Mouse (Mus musculus) heart, embryonic 12.5 days (tissue): Measurements from ENCODE around the gene Pa2g4. TPM values are rescaled to one million over a fixed set of nuclear protein-coding genes. Genes with fewer than 3 reads are reported as not detected.
"Not testable (repeated sequence)": the region's sequence is repeated elsewhere in the genome, so short reads cannot be mapped to it uniquely, and the experiment has no call there.

Experiments used
- ATAC-seq: fragments of 200-750 bp; cut with Nextera tagmentation; 2 replicates; pipeline ENCODE4 v1.8.0; 2017; ENCODE audit warnings: moderate TSS enrichment, moderate library complexity; ENCODE audit not compliant: insufficient number of reproducible peaks, low FRiP score
- H3K27ac ChIP-seq: fragments of 300-500 bp; sonication (generic); 2 replicates; pipeline ENCODE4 v1.5.1; 2016; ENCODE audit warnings: mild to moderate bottlenecking, moderate library complexity; ENCODE audit not compliant: poor library complexity, severe bottlenecking
- H3K27me3 ChIP-seq: fragments of 300-500 bp; sonication (generic); replicated peaks from 2 replicates; pipeline ENCODE4 v1.6.1; 2016; ENCODE audit warnings: mild to moderate bottlenecking, moderate library complexity
- H3K36me3 ChIP-seq: fragments of 300-500 bp; sonication (generic); 2 replicates; pipeline ENCODE4 v1.6.1; 2016; ENCODE audit warnings: mild to moderate bottlenecking, moderate library complexity
- H3K4me1 ChIP-seq: fragments of 300-500 bp; sonication (generic); replicated peaks from 2 replicates; pipeline ENCODE4 v1.6.1; 2016; ENCODE audit warnings: mild to moderate bottlenecking
- H3K4me2 ChIP-seq: fragments of 300-500 bp; sonication (generic); 2 replicates; pipeline ENCODE4 v1.6.1; 2016; ENCODE audit warnings: mild to moderate bottlenecking, moderate library complexity
- H3K4me3 ChIP-seq: fragments of 300-500 bp; sonication (generic); 2 replicates; pipeline ENCODE4 v1.5.1; 2016; ENCODE audit warnings: mild to moderate bottlenecking
- H3K9ac ChIP-seq: fragments of 300-500 bp; sonication (generic); 2 replicates; pipeline ENCODE4 v1.6.1; 2016; ENCODE audit warnings: mild to moderate bottlenecking, moderate library complexity
- H3K9me3 ChIP-seq: fragments of 300-500 bp; sonication (generic); replicated peaks from 2 replicates; pipeline ENCODE4 v1.6.1; 2016; ENCODE audit warnings: mild to moderate bottlenecking, moderate library complexity
- WGBS: fragments of 180-500 bp; shearing (Covaris S2); methylation state at CpG from one replicate; pipeline ENCODE4 v1.1.7; 2016; 5-methylcytosine and 5-hydroxymethylcytosine counted together
- polyA plus RNA-seq: library from polyadenylated mRNA; unstranded; fragments of >200 nt; fragmentation: Nextera tagmentation; extraction: Ambion mirVana; gene quantifications from 2 replicates; pipeline ENCODE4 v1.2.1, GENCODE M21; 2016

The Pa2g4 gene
- polyA plus RNA-seq, 1 experiment from 2014 or later: 136 TPM

GRCm38 (mm10) chr10:128578330-128578729 is 12.5 kb upstream of the Pa2g4 start:
- no peak for ATAC-seq
- peaks cover 21% of the 10 kb centered on the region for H3K36me3 ChIP-seq
- no peaks in the 10 kb centered on the region for H3K27me3 ChIP-seq
- H3K4me3 ChIP-seq: no peak overlapping the region
- H3K4me2 ChIP-seq: no peak overlapping the region
- no peaks in the 10 kb centered on the region for H3K9me3 ChIP-seq
- no peak overlapping the region for H3K27ac ChIP-seq
- 61% methylated on average over 11 of the region's 11 CpGs for WGBS
- H3K9ac ChIP-seq: no peak overlapping the region
- H3K4me1 ChIP-seq: peaks cover 6% of the 10 kb centered on the region

- no peaks in the 10 kb centered on the region for H3K4me1 ChIP-seq
- H3K9me3 ChIP-seq: no peaks in the 10 kb centered on the region
- H3K27me3 ChIP-seq: no peaks in the 10 kb centered on the region
- H3K36me3 ChIP-seq: peaks cover 41% of the 10 kb centered on the region
- H3K9ac ChIP-seq: no peak overlapping the region
- no peak overlapping the region for H3K4me2 ChIP-seq
- 88% methylated on average over 2 of the region's 2 CpGs for WGBS
- H3K27ac ChIP-seq: no peak overlapping the region
- no peak overlapping the region for H3K4me3 ChIP-seq
- no peak for ATAC-seq
Observed at GRCm38 (mm10) chr10:128575063-128575462, 9.3 kb upstream of the Pa2g4 start.

GRCm38 (mm10) chr10:128565206-128565787 is 490 bp downstream of the Pa2g4 start:
- no peaks in the 10 kb centered on the region for H3K9me3 ChIP-seq
- peaks cover 46% of the 10 kb centered on the region for H3K36me3 ChIP-seq
- H3K4me1 ChIP-seq: peaks cover 14% of the 10 kb centered on the region
- H3K9ac ChIP-seq: peak overlapping the region; percentile 94
- ATAC-seq: peak; percentile 30
- H3K27me3 ChIP-seq: no peaks in the 10 kb centered on the region
- WGBS: under 1% methylated on average over 46 of the region's 46 CpGs
- H3K4me3 ChIP-seq: peak overlapping the region; percentile 85
- H3K4me2 ChIP-seq: peak overlapping the region; percentile 89
- peak overlapping the region; percentile 86 for H3K27ac ChIP-seq

GRCm38 (mm10) chr10:128563544-128563943 is 2.2 kb downstream of the Pa2g4 start:
- no peak overlapping the region; the same call in 1 of the 2 replicates for H3K9ac ChIP-seq
- H3K9me3 ChIP-seq: no peaks in the 10 kb centered on the region
- H3K36me3 ChIP-seq: peaks cover 54% of the 10 kb centered on the region
- no peak overlapping the region for H3K27ac ChIP-seq
- ATAC-seq: no peak
- H3K4me2 ChIP-seq: peak overlapping the region; percentile 25; the same call in 1 of the 2 replicates
- H3K4me3 ChIP-seq: no peak overlapping the region
- WGBS: 88% methylated on average over 6 of the region's 6 CpGs
- peaks cover 14% of the 10 kb centered on the region for H3K4me1 ChIP-seq
- no peaks in the 10 kb centered on the region for H3K27me3 ChIP-seq

- Histone ChIP-seq H3K27ac (no peak overlapping the region), H3K9me3 (no peaks in the 10 kb centered on the region), H3K9ac (no peak overlapping the region), H3K4me1 (no peaks in the 10 kb centered on the region), H3K36me3 (peaks cover 53% of the 10 kb centered on the region), H3K27me3 (no peaks in the 10 kb centered on the region), H3K4me3 (no peak overlapping the region), H3K4me2 (no peak overlapping the region)
- WGBS: 82% methylated on average over 6 of the region's 6 CpGs
- ATAC-seq: no peak
Observed at GRCm38 (mm10) chr10:128556963-128557362, 8.8 kb downstream of the Pa2g4 start.

GRCm38 (mm10) chr10:128556286-128556685 is 9.5 kb downstream of the Pa2g4 start:
- ATAC-seq: no peak
- Histone ChIP-seq H3K9me3 (no peaks in the 10 kb centered on the region), H3K27me3 (no peaks in the 10 kb centered on the region), H3K4me1 (no peaks in the 10 kb centered on the region), H3K27ac (no peak overlapping the region), H3K4me2 (no peak overlapping the region), H3K9ac (no peak overlapping the region), H3K4me3 (no peak overlapping the region), H3K36me3 (peaks cover 46% of the 10 kb centered on the region)

GRCm38 (mm10) chr10:128555567-128555966 is 10.2 kb downstream of the Pa2g4 start:
- H3K27me3 ChIP-seq, H3K27ac ChIP-seq, H3K4me1 ChIP-seq, ATAC-seq, H3K4me3 ChIP-seq, H3K9me3 ChIP-seq, H3K9ac ChIP-seq, H3K4me2 ChIP-seq: not testable (repeated sequence)
- H3K36me3 ChIP-seq: peaks cover 40% of the 10 kb centered on the region
- 68% methylated on average over 1 of the region's 1 CpGs for WGBS

- H3K36me3 ChIP-seq, H3K4me2 ChIP-seq, ATAC-seq, H3K27ac ChIP-seq, H3K9me3 ChIP-seq, H3K4me1 ChIP-seq, H3K4me3 ChIP-seq, H3K9ac ChIP-seq, H3K27me3 ChIP-seq: not testable (repeated sequence)
- 75% methylated on average over 11 of the region's 11 CpGs for WGBS
Observed at GRCm38 (mm10) chr10:128550144-128550823, 15.5 kb downstream of the Pa2g4 start.

- ATAC-seq, H3K36me3 ChIP-seq, H3K4me1 ChIP-seq, H3K27me3 ChIP-seq, H3K27ac ChIP-seq, H3K9me3 ChIP-seq, H3K4me3 ChIP-seq: not testable (repeated sequence)
- 70% methylated on average over 6 of the region's 6 CpGs for WGBS
- Histone ChIP-seq H3K9ac (0 out of 2 replicates have a peak overlapping the region, but pooled peaks have one; percentile 18), H3K4me2 (0 out of 2 replicates have a peak overlapping the region, but pooled peaks have one; percentile 16)
Observed at GRCm38 (mm10) chr10:128549682-128550057, 16.1 kb downstream of the Pa2g4 start.

- Histone ChIP-seq H3K27me3 (no peaks in the 10 kb centered on the region), H3K4me3 (peak within 1 kb of the TSS; percentile 70), H3K36me3 (peaks cover 15% of the 10 kb centered on the region), H3K4me2 (peak within 1 kb of the TSS; percentile 93), H3K9me3 (no peaks in the 10 kb centered on the region), H3K4me1 (peaks cover 11% of the 10 kb centered on the region), H3K27ac (peak within 1 kb of the TSS; percentile 95), H3K9ac (peak within 1 kb of the TSS; percentile 91)
- peak; percentile 90 for ATAC-seq
- under 1% methylated on average over 31 of the region's 31 CpGs for WGBS
Observed at GRCm38 (mm10) chr10:128548947-128549681, 16.7 kb downstream of the Pa2g4 start, which contains the start of gene Rpl41. TSS of gene Rpl41 (minus strand) at chr10:128549305.

- Histone ChIP-seq H3K27ac (peak overlapping the region; percentile 96), H3K4me1 (peaks cover 20% of the 10 kb centered on the region), H3K4me2 (peak overlapping the region; percentile 93), H3K9ac (peak overlapping the region; percentile 91), H3K36me3 (peaks cover 24% of the 10 kb centered on the region), H3K4me3 (peak overlapping the region; percentile 70)
- ATAC-seq, H3K9me3 ChIP-seq, H3K27me3 ChIP-seq: not testable (repeated sequence)
- under 1% methylated on average over 30 of the region's 30 CpGs for WGBS
Observed at GRCm38 (mm10) chr10:128548051-128548791, 17.6 kb downstream of the Pa2g4 start.
